Mouse (Mus musculus): ENCODE data around the gene Def6. TPM values are rescaled to one million over a fixed set of nuclear protein-coding genes. Genes with fewer than 3 reads are reported as not detected.
A peak's percentile ranks its signal among the peaks of the same experiment; 100 is the strongest.
"Not testable (repeated sequence)": the region's sequence is repeated elsewhere in the genome, so short reads cannot be mapped to it uniquely, and the experiment has no call there.

Gene Def6
- polyA plus RNA-seq, 1 experiment from 2014 or later: 3.5 TPM

GRCm38 (mm10) chr17:28217721-28218649 is 10.4 kb downstream of the Def6 start:
- 29% methylated on average over 23 of the region's 23 CpGs for WGBS
- Histone ChIP-seq H3K9ac (ENCODE audit: low read depth, low read length) (no peak overlapping the region), H3K4me3 (ENCODE audit: low read length) (no peak overlapping the region), H3K27ac (ENCODE audit: low read depth, low read length) (no peak overlapping the region), H3K9me3 (ENCODE audit: control insufficient read depth, low read length) (no peaks in the 10 kb centered on the region), H3K36me3 (ENCODE audit: control insufficient read depth, insufficient read depth, low read length) (no peaks in the 10 kb centered on the region), H3K4me1 (ENCODE audit: control insufficient read depth, insufficient read depth, low read length) (peaks cover under 1% of the 10 kb centered on the region; the same call in 1 of the 2 replicates), H3K4me2 (replicated peaks; ENCODE audit: low read depth, low read length) (no peak overlapping the region), H3K27me3 (ENCODE audit: control insufficient read depth, insufficient read depth, low read length) (no peaks in the 10 kb centered on the region)
- ATAC-seq (ENCODE audit: low FRiP score, low TSS enrichment): no peak

GRCm38 (mm10) chr17:28222463-28222862 is 14.9 kb downstream of the Def6 start:
- H3K4me1 ChIP-seq (ENCODE audit: control insufficient read depth, insufficient read depth, low read length): peaks cover 15% of the 10 kb centered on the region
- H3K36me3 ChIP-seq (ENCODE audit: control insufficient read depth, insufficient read depth, low read length); H3K27me3 ChIP-seq (ENCODE audit: control insufficient read depth, insufficient read depth, low read length); H3K4me3 ChIP-seq (ENCODE audit: low read length); ATAC-seq (ENCODE audit: low FRiP score, low TSS enrichment); H3K4me2 ChIP-seq (replicated peaks; ENCODE audit: low read depth, low read length); H3K27ac ChIP-seq (ENCODE audit: low read depth, low read length); H3K9ac ChIP-seq (ENCODE audit: low read depth, low read length); H3K9me3 ChIP-seq (ENCODE audit: control insufficient read depth, low read length): not testable (repeated sequence)
- WGBS: 90% methylated on average over 10 of the region's 10 CpGs

- 1% methylated on average over 46 of the region's 46 CpGs for WGBS
These were observed 16.2 kb downstream of the Def6 start for GRCm38 (mm10) chr17:28223561-28224391.

GRCm38 (mm10) chr17:28224615-28225014 is 17.0 kb downstream of the Def6 start:
- Histone ChIP-seq H3K27me3 (ENCODE audit: control insufficient read depth, insufficient read depth, low read length) (no peaks in the 10 kb centered on the region), H3K4me3 (ENCODE audit: low read length) (no peak overlapping the region), H3K4me2 (replicated peaks; ENCODE audit: low read depth, low read length) (no peak overlapping the region), H3K36me3 (ENCODE audit: control insufficient read depth, insufficient read depth, low read length) (no peaks in the 10 kb centered on the region), H3K9me3 (ENCODE audit: control insufficient read depth, low read length) (no peaks in the 10 kb centered on the region), H3K9ac (ENCODE audit: low read depth, low read length) (no peak overlapping the region), H3K27ac (ENCODE audit: low read depth, low read length) (0 out of 2 replicates have a peak overlapping the region, but pooled peaks have one; percentile 19), H3K4me1 (ENCODE audit: control insufficient read depth, insufficient read depth, low read length) (peaks cover 15% of the 10 kb centered on the region)
- WGBS: 90% methylated on average over 10 of the region's 10 CpGs
- no peak for ATAC-seq (ENCODE audit: low FRiP score, low TSS enrichment)

More at GRCm38 (mm10) chr17:28223561-28224391, 16.2 kb downstream of the Def6 start:
- peak overlapping the region; percentile 55 for H3K4me3 ChIP-seq (ENCODE audit: low read length)
- H3K36me3 ChIP-seq (ENCODE audit: control insufficient read depth, insufficient read depth, low read length): no peaks in the 10 kb centered on the region
- peaks cover 15% of the 10 kb centered on the region for H3K4me1 ChIP-seq (ENCODE audit: control insufficient read depth, insufficient read depth, low read length)
- H3K27me3 ChIP-seq (ENCODE audit: control insufficient read depth, insufficient read depth, low read length): no peaks in the 10 kb centered on the region
- H3K9me3 ChIP-seq (ENCODE audit: control insufficient read depth, low read length): no peaks in the 10 kb centered on the region
- peak overlapping the region; percentile 96 for H3K4me2 ChIP-seq (replicated peaks; ENCODE audit: low read depth, low read length)
- H3K9ac ChIP-seq (ENCODE audit: low read depth, low read length): peak overlapping the region; percentile 78
- peak overlapping the region; percentile 74 for H3K27ac ChIP-seq (ENCODE audit: low read depth, low read length)
- ATAC-seq (ENCODE audit: low FRiP score, low TSS enrichment): peak; percentile 89

- Histone ChIP-seq H3K27ac (ENCODE audit: low read depth, low read length) (no peak overlapping the region), H3K36me3 (ENCODE audit: control insufficient read depth, insufficient read depth, low read length) (no peaks in the 10 kb centered on the region), H3K9me3 (ENCODE audit: control insufficient read depth, low read length) (no peaks in the 10 kb centered on the region), H3K4me3 (ENCODE audit: low read length) (peak overlapping the region; percentile 28; the same call in 1 of the 2 replicates), H3K27me3 (ENCODE audit: control insufficient read depth, insufficient read depth, low read length) (no peaks in the 10 kb centered on the region), H3K4me1 (ENCODE audit: control insufficient read depth, insufficient read depth, low read length) (peaks cover 15% of the 10 kb centered on the region), H3K9ac (ENCODE audit: low read depth, low read length) (peak overlapping the region; percentile 32; the same call in 1 of the 2 replicates), H3K4me2 (replicated peaks; ENCODE audit: low read depth, low read length) (peak overlapping the region; percentile 53)
- WGBS: 1% methylated on average over 20 of the region's 21 CpGs
- ATAC-seq (ENCODE audit: low FRiP score, low TSS enrichment): peak; percentile 67
These were observed 18.4 kb downstream of the Def6 start for GRCm38 (mm10) chr17:28226014-28226413.

GRCm38 (mm10) chr17:28230486-28230885 is 22.9 kb downstream of the Def6 start:
- H3K9ac ChIP-seq (ENCODE audit: low read depth, low read length): no peak overlapping the region
- ATAC-seq (ENCODE audit: low FRiP score, low TSS enrichment): no peak
- H3K4me3 ChIP-seq (ENCODE audit: low read length): no peak overlapping the region
- 79% methylated on average over 6 of the region's 6 CpGs for WGBS
- H3K4me2 ChIP-seq (replicated peaks; ENCODE audit: low read depth, low read length): no peak overlapping the region
- peaks cover 13% of the 10 kb centered on the region for H3K4me1 ChIP-seq (ENCODE audit: control insufficient read depth, insufficient read depth, low read length)
- H3K36me3 ChIP-seq (ENCODE audit: control insufficient read depth, insufficient read depth, low read length): no peaks in the 10 kb centered on the region
- no peak overlapping the region for H3K27ac ChIP-seq (ENCODE audit: low read depth, low read length)
- no peaks in the 10 kb centered on the region for H3K27me3 ChIP-seq (ENCODE audit: control insufficient read depth, insufficient read depth, low read length)
- H3K9me3 ChIP-seq (ENCODE audit: control insufficient read depth, low read length): no peaks in the 10 kb centered on the region

GRCm38 (mm10) chr17:28231026-28231736 is 23.6 kb downstream of the Def6 start:
- no peak overlapping the region for H3K27ac ChIP-seq (ENCODE audit: low read depth, low read length)
- no peaks in the 10 kb centered on the region for H3K36me3 ChIP-seq (ENCODE audit: control insufficient read depth, insufficient read depth, low read length)
- no peaks in the 10 kb centered on the region for H3K9me3 ChIP-seq (ENCODE audit: control insufficient read depth, low read length)
- no peak for ATAC-seq (ENCODE audit: low FRiP score, low TSS enrichment)
- no peak overlapping the region for H3K4me2 ChIP-seq (replicated peaks; ENCODE audit: low read depth, low read length)
- H3K4me1 ChIP-seq (ENCODE audit: control insufficient read depth, insufficient read depth, low read length): peaks cover 13% of the 10 kb centered on the region
- no peaks in the 10 kb centered on the region for H3K27me3 ChIP-seq (ENCODE audit: control insufficient read depth, insufficient read depth, low read length)
- 82% methylated on average over 18 of the region's 18 CpGs for WGBS
- H3K9ac ChIP-seq (ENCODE audit: low read depth, low read length): no peak overlapping the region
- H3K4me3 ChIP-seq (ENCODE audit: low read length): no peak overlapping the region

GRCm38 (mm10) chr17:28232475-28233060 is 25.0 kb downstream of the Def6 start, which contains the start of gene Ppard:
Gene Ppard, plus strand, starts transcription at chr17:28232700.
- Histone ChIP-seq H3K27me3 (ENCODE audit: control insufficient read depth, insufficient read depth, low read length) (no peaks in the 10 kb centered on the region), H3K36me3 (ENCODE audit: control insufficient read depth, insufficient read depth, low read length) (0 out of 2 replicates have a peak, but pooled peaks cover 4% of the 10 kb centered on the region), H3K4me3 (ENCODE audit: low read length) (peak within 1 kb of the TSS; percentile 76), H3K9me3 (ENCODE audit: control insufficient read depth, low read length) (no peaks in the 10 kb centered on the region), H3K4me2 (replicated peaks; ENCODE audit: low read depth, low read length) (peak within 1 kb of the TSS; percentile 84), H3K9ac (ENCODE audit: low read depth, low read length) (peak within 1 kb of the TSS; percentile 84), H3K4me1 (ENCODE audit: control insufficient read depth, insufficient read depth, low read length) (peaks cover 11% of the 10 kb centered on the region), H3K27ac (ENCODE audit: low read depth, low read length) (peak within 1 kb of the TSS; percentile 77)
- WGBS: under 1% methylated on average over 57 of the region's 57 CpGs
- ATAC-seq (ENCODE audit: low FRiP score, low TSS enrichment): peak; percentile 94
